Mouse (Mus musculus) heart, adult 8-10 months (tissue): ENCODE results near the gene Grm6. TPM values are rescaled to one million over a fixed set of nuclear protein-coding genes. Genes with fewer than 3 reads are reported as not detected.

ENCODE experiments used
- DNase-seq: peaks from one replicate; pipeline ENCODE4 v3.0.0; 2022; ENCODE audit warnings: low spot score
- total RNA-seq, 4 experiments: library from RNA; stranded (reverse); gene quantifications; 2 replicates each; pipeline ENCODE4 v1.2.4; 2022

The Grm6 gene
- not detected for total RNA-seq

DNA sequence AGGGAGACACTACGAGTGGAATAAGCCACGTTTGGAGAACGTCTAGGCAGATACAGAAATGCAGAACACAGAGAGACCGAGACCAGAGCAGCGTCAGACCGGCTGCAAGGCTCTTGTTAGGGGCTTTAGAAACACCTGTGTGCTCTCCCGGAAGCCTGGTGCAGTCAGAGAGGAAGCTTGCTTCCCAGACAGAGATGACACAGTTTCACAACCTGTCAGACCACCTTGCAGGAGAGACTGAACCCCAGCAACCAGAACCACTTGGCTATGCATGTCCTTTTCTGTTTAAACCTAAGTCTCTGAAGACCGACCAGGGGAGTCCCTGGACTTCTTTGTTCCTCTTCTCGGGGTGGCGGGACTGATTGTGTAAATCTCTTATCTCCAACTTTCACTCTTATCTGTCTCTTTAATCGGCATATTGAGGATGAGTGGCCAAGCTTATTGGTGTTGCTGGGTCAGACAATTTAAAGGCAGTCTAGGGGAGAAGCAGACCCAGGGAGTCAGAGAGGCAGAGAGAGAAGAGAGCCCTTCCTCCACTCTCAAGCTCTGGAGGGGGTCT is at the start of gene Grm6:
TSS of gene Grm6 (plus strand) at position 509 of the 559 bp plus-strand sequence.
- DNase-seq = no peak

DNA sequence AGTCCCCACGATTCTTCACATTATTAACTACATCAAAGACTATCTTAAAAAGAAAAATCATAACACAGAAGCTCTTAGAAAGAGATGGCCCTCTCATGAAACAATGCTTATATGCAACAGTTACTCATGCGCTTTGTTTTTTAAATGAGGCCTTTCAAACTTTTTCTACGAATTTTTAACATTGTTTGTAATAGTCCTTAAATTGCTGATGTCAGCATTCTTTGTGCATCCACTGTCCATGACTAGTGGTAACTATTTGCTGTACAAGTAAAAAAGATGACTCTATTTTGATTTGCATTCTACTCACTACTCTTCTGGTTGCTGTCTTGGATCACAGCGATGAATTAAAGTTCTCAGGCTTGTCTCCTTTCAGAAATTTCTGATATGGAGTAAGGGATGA is 36.3 kb upstream of the Grm6 start:
- DNase-seq = no peak

DNA sequence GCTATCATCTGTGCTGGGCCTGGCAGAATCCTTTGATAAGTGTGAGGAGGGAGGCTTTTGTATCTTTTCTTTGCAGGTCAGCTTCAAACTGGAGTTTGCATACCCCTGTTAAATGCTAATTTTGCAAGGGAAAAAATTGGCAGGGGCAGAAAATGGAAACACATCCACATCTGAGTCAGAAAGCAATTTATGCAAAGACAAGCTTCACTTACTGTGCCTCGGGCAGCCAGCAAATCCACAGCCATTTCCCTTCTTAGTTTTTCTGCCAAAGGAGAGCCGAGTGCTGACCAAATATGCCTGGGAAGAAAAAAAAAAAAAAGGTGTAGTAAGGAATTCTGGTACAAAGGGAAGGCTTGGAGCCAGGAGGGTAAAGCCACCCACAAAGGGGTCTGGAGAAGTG is 24.3 kb upstream of the Grm6 start:
- no peak for DNase-seq

DNA sequence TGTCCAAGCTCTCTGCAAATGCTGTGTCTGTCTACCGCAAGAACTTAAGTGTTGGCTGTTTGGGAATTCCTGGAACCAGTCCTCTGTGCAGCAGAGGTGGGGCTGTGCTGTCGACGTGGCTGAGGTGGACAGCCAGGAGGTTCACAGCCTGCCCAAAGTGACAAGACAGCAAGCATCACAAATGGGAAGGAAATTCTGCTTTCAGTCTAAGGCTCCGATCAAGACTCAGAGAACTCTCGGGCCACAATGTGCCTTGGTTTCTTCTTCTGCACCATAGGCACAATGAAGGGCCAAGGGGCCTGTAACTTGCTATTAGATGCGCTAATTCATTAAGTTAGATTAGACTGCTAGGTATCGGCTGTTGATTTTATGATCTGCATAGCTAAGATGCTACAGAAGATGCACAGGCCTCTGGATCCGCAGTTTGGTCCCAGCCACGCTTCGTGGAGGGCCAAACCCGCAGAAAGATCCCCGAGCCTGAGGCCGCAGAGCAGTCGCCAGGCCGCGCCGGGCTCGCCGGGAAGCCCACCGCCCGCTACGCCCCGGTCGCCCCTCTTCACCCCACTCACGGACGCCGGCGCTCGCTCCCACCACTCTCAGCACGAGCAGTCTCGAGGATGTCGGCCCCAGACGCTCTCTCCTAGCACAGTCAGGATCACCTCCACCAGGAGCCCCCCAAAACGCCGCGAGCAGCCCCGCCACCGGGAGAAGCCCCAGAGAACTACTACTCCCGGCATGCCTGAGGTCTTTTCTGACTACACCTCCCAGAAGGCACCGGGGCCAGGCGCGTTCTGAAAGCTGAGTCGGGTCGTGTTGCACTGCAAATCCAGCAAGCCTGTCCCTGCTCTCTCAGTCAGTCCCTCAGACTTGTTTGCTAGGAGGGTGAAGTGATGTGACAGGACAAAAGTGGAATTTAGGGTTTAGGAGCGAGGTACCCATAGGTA is 23.2 kb upstream of the Grm6 start, which contains the start of gene Zfp354c:
TSS of gene Zfp354c (minus strand) at position 715 of the 944 bp plus-strand sequence.
- DNase-seq = peak; percentile 87

DNA sequence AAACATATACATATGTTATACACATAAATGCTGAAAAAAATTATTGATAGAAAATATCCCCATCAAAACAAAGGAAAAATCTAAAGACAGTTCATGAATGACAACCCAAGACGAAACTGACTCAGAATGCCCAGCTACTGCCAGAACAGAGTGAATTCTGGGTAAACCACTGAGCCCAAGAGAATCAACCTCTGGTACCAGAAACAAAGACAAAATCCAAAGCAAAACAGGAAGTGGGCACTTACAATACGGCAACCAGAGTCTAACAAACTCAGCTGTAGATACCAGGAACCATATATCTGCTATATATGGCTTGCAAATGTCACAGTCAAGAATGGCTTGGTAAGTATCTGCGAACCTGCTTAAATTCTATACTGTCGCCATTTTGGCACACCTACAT is 14.8 kb upstream of the Grm6 start:
- no peak for DNase-seq

DNA sequence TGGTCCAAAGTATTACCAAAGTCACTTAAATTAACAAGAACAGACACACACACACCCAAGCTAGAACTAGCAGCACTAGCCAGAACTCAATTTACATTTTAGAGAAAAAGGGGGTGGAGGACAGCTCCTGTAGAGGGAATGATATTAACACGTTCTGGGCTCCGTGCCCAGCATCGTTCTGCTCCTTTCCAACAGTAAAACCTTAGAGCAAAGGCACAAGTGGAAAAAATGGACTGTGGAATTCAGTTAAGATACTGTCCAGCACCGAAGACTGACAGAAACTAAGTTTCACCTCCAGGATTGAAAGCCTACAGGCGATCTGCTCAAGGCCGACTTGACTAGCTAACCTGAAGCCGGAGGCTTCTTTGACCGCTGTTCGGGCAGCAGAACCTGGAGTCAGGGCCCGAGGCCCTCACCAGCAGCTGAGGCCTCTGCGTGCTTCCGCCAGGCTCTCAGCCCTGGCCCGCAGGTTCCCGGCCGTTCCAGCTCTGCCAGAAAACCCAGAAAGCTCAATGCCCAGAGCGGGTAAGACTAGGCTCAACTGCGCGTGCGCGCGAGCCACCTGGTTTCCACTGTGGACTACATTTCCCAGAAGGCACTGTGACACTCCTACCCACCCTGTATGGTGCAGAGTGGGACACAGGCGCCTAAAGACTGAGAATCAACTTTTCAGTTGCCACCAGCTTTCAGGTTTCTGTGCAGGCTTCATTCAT is 9.3 kb upstream of the Grm6 start, which contains the start of gene Zfp879:
TSS of gene Zfp879 (minus strand) at position 530 of the 713 bp plus-strand sequence.
- DNase-seq = peak; percentile 86

DNA sequence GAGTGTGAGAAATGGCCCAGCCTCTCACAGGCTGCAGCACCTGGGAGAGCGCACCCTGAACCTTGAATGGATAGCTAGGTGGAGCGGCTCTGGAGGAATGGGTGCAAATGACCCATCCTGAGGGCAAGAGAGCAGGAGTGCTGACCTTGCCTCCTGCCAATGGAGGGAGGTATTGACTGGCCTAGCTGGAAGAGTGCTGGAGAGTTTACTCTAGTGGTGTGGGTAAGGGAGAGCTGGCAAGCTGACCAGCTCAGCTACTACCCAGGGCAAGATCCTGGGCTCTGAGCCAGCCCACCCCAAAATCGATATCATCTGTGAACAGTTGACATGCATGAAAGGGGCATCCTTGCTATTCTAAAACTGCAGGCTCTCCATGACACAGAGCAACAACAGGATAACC is 4.5 kb upstream of the Grm6 start:
- no peak for DNase-seq

DNA sequence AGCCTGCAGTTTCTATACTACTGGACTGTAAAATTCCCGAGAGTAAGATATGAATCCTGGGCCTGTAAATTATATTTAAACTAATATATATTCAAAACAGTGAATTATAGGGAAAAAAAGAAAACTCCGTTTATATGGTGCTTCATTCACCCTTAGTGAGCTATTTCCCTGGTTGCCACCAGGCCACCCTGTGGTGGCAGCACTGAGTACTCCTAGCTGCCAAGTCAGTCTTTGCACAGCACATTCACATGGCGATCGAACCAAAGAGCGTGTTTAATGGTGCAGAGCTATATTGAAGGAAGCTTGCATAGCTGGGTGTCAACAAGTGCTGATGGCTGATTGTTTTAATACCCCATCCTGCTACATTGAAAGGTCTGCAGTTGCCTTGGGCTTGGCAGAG is 3.4 kb upstream of the Grm6 start:
- DNase-seq = no peak

DNA sequence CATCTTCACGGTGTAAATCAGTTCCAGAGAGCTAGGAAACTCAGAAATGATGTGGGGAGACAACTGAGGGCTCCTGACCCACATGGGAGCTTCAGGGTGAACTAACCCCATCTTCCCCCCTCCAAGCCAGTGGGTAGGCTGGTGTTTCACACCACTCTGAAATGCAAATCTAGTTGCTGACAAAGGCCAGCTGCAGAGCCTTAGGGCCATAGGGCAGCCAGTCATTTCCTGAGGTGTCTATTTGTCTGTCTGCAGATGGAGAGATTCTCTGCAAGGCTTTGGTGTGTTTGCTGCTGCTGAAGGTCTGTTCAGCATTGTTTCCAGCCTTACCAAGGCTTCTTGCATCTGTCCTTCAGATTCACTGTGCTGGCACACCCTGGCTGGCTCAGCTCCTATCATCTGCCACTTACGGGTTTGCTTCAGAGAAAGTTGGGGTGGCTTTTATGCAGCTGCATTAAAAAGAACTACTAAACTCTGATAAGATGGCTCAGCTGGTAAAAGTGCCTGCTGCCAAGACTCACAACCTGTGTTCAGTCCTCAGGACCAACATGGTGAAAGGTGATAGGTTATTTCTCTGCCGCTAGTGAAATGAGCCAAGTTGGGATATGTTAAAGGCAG is 1.9 kb upstream of the Grm6 start:
- DNase-seq = no peak

DNA sequence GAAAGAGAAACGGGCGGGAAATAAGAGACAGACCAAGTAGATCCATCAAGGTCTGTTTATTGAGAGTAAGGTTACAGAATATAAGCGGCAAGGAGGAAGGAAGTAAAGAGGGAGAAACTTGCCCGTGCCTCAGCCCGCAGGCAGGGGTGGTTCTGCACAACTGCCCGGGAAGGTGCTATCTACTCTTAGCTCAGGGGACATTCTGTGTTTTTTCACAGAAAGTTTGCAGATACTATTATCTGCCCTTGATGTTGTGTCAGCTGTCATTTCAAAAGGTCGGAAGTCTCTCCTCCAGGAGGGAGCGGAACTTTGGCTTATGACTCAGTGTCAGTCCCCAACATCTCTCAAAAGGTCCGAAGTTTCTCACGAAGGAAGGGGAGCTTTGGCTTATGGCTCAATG is 1.2 kb upstream of the Grm6 start:
- DNase-seq = no peak

DNA sequence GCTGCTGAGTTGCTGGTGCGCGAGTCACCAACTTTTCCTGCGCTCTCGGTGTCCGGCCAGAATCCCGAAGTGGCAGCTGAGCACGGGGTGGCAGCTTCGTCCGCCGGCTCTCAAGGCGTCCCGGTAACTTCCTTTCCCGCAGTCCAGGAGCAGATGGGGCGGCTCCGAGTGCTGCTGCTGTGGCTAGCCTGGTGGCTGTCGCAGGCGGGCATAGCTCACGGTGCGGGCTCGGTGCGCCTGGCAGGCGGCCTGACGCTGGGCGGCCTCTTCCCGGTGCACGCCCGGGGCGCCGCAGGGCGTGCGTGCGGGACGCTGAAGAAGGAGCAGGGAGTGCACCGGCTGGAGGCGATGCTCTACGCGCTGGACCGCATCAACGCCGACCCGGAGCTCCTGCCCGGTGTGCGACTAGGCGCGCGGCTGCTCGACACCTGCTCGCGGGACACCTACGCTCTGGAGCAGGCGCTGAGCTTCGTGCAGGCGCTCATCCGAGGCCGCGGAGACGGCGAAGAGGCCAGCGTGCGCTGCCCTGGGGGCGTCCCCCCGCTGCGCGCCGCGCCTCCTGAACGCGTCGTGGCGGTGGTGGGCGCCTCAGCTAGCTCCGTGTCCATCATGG is 610 bp downstream of the Grm6 start:
- DNase-seq = no peak

DNA sequence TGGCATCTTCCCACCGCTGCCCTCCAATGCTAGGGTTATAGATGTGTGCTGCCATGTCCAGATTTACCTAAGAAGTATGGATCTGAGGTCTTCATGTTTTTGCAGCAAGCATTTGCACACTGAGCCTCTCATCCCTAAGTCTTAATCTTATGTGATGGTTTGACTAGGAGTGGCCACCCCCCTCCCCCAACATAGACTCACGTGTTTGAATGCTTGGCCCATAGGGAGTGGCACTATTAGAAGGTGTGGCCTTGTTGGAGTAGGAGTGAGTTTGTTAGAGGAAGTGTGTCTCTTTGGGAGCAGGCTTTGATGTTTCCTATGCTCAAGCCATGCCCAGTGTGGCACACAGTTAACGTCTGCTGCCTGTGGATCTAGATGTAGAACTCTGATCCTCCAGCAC is 28.2 kb downstream of the Grm6 start:
- no peak for DNase-seq

DNA sequence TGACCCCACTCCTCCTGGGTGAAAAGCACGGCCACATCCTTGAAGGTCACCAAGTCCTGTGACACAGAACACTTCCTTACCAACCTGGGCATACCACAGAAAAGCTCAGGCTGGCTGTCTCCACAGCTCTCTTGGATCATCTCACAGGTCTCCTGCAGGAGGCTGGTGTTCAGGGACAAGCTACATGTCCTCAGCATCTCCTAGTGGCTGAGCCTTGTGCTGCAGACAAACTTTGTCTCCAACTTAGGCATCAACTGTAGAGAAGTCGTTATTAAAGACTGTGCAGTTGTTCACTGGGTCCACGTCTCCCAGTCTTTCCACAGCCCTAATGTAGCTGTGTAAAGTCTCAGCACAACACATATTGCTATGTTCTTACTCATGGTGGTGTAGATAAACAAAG is 33.3 kb downstream of the Grm6 start:
- no peak for DNase-seq

DNA sequence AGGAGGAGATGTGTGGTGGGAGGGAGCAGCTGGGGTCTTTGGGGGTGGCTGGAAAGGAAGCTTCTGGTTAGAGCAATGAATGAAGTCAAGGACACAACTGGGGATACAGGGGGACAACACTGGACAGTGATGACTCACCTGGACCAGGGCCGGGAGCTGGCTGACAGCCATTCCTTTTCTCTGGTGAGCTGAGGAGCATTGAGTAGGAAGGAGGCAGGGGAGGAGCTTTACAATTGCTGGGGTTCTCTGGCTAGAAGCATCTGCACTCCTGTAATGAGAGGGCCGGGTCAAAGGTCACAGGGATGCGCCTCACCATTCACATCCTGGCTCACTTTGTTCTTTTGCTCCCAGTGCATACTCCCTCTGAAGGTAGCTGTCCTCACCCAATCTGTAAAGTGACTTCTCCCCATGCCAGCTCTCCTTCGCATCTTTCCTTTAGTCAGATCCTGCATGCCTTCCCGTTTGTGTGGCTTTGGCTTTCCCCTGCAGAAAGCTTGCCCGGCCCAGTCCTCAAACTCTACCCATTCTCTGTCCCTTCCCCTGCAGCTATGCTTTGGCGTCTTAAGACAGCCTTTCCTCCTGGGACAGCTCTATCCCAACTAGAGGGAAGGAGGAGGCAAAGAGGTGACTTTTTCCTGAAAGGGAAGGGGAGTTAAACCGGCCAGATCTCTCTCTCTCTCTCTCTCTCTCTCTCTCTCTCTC is 35.9 kb downstream of the Grm6 start:
- no peak for DNase-seq

DNA sequence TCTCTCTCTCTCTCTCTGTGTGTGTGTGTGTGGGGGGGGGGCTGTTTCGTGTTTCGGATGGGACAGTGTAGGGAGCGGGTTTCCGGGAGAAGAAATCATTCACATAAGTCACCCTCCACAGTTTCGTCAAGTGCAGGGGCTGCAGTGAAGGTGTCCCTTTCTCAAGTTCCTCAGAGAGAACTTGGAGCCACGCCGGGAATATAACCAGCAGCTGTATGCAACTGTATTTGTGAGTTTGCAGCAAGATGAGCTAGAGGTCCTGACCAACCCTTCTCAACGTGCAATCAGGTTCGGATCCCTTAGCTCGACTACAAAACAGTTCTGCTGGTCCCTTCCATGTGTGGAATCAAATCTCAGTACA is 36.4 kb downstream of the Grm6 start:
- no peak for DNase-seq

DNA sequence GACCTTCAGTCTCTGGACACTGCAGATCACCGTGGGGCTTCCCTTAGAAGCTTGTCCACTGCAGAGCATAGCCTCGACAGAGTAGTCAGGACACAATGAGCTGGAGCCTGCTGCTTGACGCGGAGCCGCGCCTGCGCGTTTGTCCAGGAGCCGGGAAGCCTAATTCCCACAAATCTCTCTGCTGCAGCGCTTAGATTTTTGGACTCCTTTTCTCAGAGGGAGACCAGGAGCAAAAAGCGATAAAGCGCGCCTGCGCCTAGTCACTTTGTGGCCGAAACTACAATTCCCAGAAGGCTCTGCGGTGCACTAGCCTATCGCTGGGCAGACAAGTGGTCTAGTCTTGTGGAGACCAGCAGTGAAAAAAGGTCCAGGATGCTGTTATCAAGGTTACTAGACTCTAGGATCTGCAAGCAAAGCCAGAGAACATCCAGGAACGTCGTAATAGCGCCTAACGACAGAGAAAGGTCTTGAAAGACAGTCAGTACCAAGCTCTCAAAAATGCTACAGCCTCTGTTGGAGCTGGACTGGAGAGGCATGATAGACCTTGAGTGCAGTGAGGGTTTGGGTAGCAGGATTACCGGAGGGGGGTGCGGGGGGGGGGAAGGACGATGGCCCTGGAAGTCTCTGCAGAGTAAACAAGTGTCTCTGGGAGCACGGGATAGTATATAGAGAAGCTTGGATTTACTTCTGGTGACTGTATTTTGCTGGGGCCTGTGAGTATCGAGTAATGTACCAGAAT is 37.1 kb downstream of the Grm6 start, which contains the start of gene Zfp454:
TSS of gene Zfp454 (minus strand) at position 262 of the 739 bp plus-strand sequence.
- peak; percentile 90 for DNase-seq

DNA sequence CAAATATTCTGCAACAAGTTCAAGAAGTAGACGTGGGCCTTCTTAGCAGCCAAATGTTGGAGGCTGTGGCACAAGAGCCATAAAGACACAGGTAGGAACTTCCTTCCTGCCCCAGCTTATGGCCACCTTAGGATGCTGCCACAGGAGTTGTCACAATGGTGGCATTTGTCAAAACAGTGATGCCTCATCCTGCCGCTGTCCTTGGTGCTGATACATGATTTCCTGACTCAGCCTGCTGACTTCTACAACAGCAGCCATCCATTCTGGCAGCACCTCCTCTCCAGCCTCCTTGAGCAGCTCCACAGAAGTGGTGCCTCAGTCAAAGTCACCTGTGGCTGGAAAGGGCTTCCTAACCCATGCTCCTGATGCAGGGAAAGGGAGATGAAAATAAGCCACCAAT is 42.0 kb downstream of the Grm6 start:
- DNase-seq = no peak

DNA sequence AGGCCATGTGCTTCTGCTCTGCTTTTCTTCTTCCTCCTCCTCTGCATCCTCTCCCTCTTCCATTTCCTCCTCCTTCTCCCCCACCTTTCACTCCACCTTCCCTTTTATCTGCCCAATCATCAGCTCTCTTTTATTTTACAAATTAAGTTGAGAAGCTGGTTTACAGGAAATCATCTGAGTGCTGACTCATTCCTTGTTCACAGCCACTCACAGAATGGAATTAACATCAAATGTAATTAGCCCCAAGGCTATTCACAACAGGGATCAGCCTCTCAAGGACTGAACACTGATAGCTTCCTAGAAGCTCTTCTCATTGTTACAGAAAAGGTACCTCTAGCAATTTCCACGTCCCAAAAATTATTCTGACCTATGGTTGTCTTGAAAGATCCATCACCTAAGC is 46.9 kb downstream of the Grm6 start:
- DNase-seq = no peak

DNA sequence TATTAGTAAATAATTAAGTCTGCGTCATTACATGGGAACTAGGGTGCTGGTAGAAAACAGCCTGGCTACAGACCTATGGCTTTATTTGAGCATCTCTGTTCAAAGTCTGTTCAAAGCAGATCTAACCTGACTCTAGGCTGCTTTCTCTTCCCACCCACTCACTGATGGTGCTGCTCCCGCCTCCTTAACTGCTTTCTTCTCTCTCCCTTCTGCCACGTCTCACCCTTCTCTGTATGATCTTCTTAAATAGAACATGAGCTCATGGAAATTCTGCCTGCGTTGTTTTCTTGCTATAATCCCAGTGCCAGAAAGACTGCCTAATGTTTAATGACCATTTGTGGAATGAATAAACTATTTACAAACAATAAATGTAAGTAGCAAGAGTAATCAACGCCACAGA is 57.7 kb downstream of the Grm6 start:
- DNase-seq = no peak

DNA sequence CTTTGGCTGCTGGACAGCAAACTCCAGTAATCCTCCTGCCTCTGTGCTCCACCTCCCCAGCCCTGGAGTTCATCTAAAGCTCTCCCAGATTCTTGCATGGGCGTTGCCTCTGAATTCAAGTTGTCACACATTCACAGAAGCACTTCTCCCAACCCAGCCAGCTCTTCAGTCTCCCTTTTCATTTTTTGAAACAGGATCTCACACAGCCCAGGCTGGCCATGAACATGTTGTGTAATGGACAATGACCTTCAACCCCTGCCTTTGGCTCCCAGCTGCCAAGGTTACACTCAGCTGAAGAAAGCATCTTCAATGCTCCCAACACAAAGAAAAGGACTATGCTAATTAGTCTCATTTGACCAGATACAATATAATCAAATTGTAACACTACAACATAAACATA is 62.8 kb downstream of the Grm6 start:
- DNase-seq = no peak
